Mouse (Mus musculus) G1E (cell line): ENCODE data around the gene Mymk.

Experiments
- CTCF ChIP-seq: IDR thresholded peaks from 2 replicates; pipeline ENCODE4 v1.5.1; 2012; ENCODE audit warnings: low read depth, low read length, inconsistent platforms, mixed read lengths
- GATA1 ChIP-seq: IDR thresholded peaks from 2 replicates; pipeline ENCODE4 v1.6.1; 2012; ENCODE audit warnings: borderline replicate concordance, low read length, inconsistent platforms, mixed read lengths
- GATA2 ChIP-seq: IDR thresholded peaks from 2 replicates; pipeline ENCODE4 v1.6.1; 2012; ENCODE audit warnings: low read depth, low read length, inconsistent platforms, borderline replicate concordance
- POLR2AphosphoS5 ChIP-seq: IDR thresholded peaks from 2 replicates; pipeline ENCODE4 v1.6.1; 2012; ENCODE audit warnings: low read depth, low read length, inconsistent platforms; ENCODE audit not compliant: insufficient replicate concordance
- TAL1 ChIP-seq: conservative IDR thresholded peaks from 2 replicates; pipeline ENCODE4 v1.6.1; 2012; ENCODE audit warnings: low read depth, low read length, inconsistent platforms, mixed read lengths

GRCm38 (mm10) chr2:27075485-27075884, 3.5 kb upstream of the Mymk start:
- TF ChIP-seq CTCF (0 out of 2 replicates have a peak, but pooled peaks have one; percentile 20), GATA2 (no peak), GATA1 (no peak), POLR2AphosphoS5 (no peak), TAL1 (no peak)
